Mouse (Mus musculus) megakaryocyte, embryonic 14.5 days (primary cell): ENCODE measurements around the gene Ncoa6. TPM values are rescaled to one million over a fixed set of nuclear protein-coding genes. Genes with fewer than 3 reads are reported as not detected.

ENCODE experiments used
- H3K27me3 ChIP-seq: replicated peaks from 2 replicates; pipeline ENCODE3; 2012; ENCODE audit warnings: inconsistent platforms
- H3K36me3 ChIP-seq: replicated peaks from 2 replicates; pipeline ENCODE3; 2012; ENCODE audit warnings: low read length, inconsistent platforms, mixed read lengths
- H3K4me1 ChIP-seq: 2 replicates; pipeline ENCODE4 v1.6.1; 2012; ENCODE audit warnings: inconsistent platforms
- H3K4me3 ChIP-seq: replicated peaks from 2 replicates; pipeline ENCODE3; 2012; ENCODE audit warnings: moderate library complexity, mild to moderate bottlenecking, inconsistent platforms
- H3K9me3 ChIP-seq: 2 replicates; pipeline ENCODE4 v1.6.1; 2012; ENCODE audit warnings: inconsistent platforms
- FLI1 ChIP-seq: IDR thresholded peaks from 2 replicates; pipeline ENCODE4 v1.6.1; 2012; ENCODE audit warnings: low read length, inconsistent platforms, mixed read lengths
- GATA1 ChIP-seq: IDR thresholded peaks from 3 replicates; pipeline ENCODE4 v1.6.1; 2012; ENCODE audit warnings: mixed read lengths, low read length, inconsistent platforms, borderline replicate concordance
- polyA plus RNA-seq: library from polyadenylated mRNA; stranded (reverse); fragments of >175 nt; gene quantifications from 2 replicates; pipeline ENCODE4 v1.2.3, GENCODE M21; 2012; ENCODE audit warnings: low replicate concordance; ENCODE audit not compliant: insufficient read depth

Gene Ncoa6
- polyA plus RNA-seq, result 8.0 and 12.2 TPM in 2 replicates

- no peaks in the 10 kb centered on the region for H3K9me3 ChIP-seq
- peaks cover 2% of the 10 kb centered on the region for H3K27me3 ChIP-seq
These were observed at the start of gene Ncoa6 for GRCm38 (mm10) chr2:155473570-155474088. TSS of gene Ncoa6 (minus strand) at chr2:155473894.

DNA sequence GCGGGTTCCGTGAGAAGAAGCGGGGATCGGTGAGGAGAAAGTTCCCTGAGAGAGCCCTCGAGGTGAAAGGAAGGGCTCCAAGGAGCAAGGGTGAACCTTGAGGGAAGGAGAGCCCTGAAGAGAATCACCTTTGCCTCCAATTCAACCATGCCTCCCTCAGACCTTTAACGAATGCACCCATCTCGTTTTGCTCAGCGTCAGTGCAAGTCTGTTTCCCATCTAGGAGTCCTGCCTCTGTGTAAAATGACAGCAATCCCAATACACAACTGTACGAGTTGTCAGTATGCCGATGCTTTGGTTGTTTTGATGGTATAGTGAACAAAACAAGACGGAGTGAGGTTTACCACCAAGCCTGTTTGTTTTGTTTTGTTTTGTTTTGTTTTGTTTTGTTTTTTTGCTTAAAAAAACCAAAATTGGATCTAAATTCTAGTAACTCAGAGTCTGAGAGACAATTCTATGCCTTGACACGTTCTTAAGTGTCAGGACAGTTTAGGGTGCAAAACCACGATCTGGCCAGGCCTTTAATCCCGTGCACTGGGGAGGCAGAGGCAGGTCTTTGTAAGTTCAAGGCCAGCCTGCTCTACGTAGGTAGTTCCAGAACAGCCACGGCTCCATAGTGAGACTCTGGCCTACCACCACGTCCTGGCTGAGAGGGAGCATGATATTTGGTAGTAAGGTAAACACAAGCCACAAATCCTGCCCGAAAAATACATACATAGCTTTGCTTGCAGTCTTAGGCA is 45.0 kb upstream of the Ncoa6 start:
- H3K4me1 ChIP-seq, result peaks cover 56% of the 10 kb centered on the region
- no peaks in the 10 kb centered on the region for H3K9me3 ChIP-seq
- peaks cover 20% of the 10 kb centered on the region for H3K27me3 ChIP-seq
- H3K4me3 ChIP-seq, result peak overlapping the region; percentile 95
- peaks cover 19% of the 10 kb centered on the region for H3K36me3 ChIP-seq
- TF ChIP-seq GATA1 (no peak), FLI1 (no peak)

More at GRCm38 (mm10) chr2:155473570-155474088, at the start of gene Ncoa6:
- no peak for TF ChIP-seq FLI1
- no peak for TF ChIP-seq GATA1
- Histone ChIP-seq H3K36me3 (no peaks in the 10 kb centered on the region), H3K4me1 (peaks cover 24% of the 10 kb centered on the region), H3K4me3 (peak within 1 kb of the TSS; percentile 96)

GRCm38 (mm10) chr2:155517455-155518423 is 44.0 kb upstream of the Ncoa6 start, which contains the start of the genes Acss2 and Ggt7:
TSS of gene Acss2 (plus strand) at chr2:155517948.
TSS of gene Ggt7 (minus strand) at chr2:155518237.
- TF ChIP-seq FLI1 (no peak), GATA1 (no peak)
- Histone ChIP-seq H3K36me3 (peaks cover 12% of the 10 kb centered on the region), H3K27me3 (peaks cover 26% of the 10 kb centered on the region), H3K9me3 (no peaks in the 10 kb centered on the region), H3K4me3 (peak within 1 kb of the TSS; percentile 95), H3K4me1 (peaks cover 57% of the 10 kb centered on the region)

DNA sequence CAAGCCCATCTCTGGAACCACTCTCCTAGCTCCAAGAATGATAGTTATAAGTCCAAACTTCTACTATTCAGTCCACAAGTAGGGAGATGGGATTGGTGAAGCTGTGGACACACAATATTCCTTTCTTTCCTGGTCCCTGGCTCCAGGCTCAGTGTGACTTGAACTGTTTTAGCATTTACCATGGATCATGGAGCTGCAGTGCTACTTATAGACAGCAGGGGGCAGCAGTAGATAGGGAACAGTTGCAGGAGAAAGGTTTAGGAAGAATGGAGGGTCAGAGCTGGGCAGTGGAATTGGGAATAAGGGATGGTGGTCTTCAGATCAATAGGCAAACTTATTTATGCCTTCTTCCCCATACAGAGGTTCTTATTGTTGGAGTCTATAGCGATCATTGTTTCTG is 42.2 kb upstream of the Ncoa6 start:
- no peaks in the 10 kb centered on the region for H3K9me3 ChIP-seq
- peaks cover 30% of the 10 kb centered on the region for H3K27me3 ChIP-seq
- TF ChIP-seq GATA1 (no peak), FLI1 (no peak)
- H3K4me3 ChIP-seq, result no peak overlapping the region
- H3K36me3 ChIP-seq, result no peaks in the 10 kb centered on the region
- H3K4me1 ChIP-seq, result peaks cover 57% of the 10 kb centered on the region

DNA sequence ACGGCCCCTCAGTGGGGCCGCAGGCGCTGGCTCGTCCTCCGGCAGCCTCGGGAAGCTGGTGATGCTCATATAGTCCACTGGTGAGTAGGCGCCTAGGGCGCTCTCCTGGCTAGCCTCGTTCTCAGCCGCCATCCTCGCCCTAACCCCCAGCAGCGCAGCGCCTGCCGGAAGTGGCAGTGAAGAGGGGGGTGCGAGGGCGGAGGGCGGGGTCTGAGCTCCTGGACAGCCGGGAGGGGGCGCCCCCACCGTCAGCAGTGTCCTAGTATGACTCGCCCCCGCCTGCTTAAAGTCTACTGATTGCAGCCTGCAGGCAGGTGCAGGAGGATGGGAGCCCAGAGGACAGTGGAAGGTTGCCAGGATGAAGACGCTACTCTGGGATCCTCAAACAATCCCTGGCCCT is 41.0 kb upstream of the Ncoa6 start:
- H3K27me3 ChIP-seq, result peaks cover 35% of the 10 kb centered on the region
- peak overlapping the region; percentile 79 for H3K4me3 ChIP-seq
- peaks cover 50% of the 10 kb centered on the region for H3K4me1 ChIP-seq
- TF ChIP-seq GATA1 (no peak), FLI1 (no peak)
- H3K36me3 ChIP-seq, result no peaks in the 10 kb centered on the region
- no peaks in the 10 kb centered on the region for H3K9me3 ChIP-seq

GRCm38 (mm10) chr2:155513543-155513942 is 39.8 kb upstream of the Ncoa6 start:
- no peaks in the 10 kb centered on the region for H3K9me3 ChIP-seq
- no peaks in the 10 kb centered on the region for H3K36me3 ChIP-seq
- TF ChIP-seq GATA1, result no peak
- peaks cover 44% of the 10 kb centered on the region for H3K4me1 ChIP-seq
- peaks cover 36% of the 10 kb centered on the region for H3K27me3 ChIP-seq
- peak overlapping the region; percentile 38 for H3K4me3 ChIP-seq

- Histone ChIP-seq H3K36me3 (no peaks in the 10 kb centered on the region), H3K9me3 (no peaks in the 10 kb centered on the region), H3K4me1 (peaks cover 46% of the 10 kb centered on the region)
These were observed 38.8 kb upstream of the Ncoa6 start for GRCm38 (mm10) chr2:155512479-155512878.

DNA sequence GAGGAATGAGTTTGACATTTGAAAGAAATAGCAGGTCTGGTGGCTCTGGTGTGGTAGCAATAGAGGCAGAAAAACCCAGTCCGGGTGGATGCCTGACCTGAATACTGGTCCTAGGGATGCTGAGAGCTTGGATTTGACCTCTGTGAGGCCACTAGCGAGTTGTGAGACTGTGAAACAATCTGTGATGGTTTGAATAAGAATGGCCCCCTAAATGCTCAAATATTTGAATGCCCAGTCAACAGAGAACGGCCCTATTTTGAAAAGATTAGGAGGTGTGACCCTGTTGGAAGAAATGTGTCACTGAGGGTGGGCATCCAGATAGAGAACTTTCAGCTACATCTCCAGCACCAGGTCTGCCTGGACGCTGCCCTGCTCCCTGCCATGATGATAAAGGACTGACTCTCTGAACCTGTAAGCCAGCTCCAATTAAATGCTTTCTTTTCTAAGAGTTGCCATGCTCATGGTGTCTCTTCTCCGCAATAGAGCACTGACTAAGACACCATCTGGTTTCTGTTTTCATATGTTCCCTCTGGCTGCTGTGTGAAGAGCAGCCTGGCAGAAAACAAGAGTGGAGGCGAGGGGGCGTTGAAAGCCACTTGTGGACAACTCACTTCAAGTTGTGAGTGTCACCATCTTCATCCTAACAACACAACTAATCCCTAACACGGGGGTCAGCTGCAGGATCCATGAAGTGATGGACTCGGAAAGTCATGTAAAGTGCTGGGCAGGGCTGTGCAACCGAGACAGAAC is 34.2 kb upstream of the Ncoa6 start:
- TF ChIP-seq FLI1, result no peak
- TF ChIP-seq GATA1, result no peak
- Histone ChIP-seq H3K36me3 (peaks cover 2% of the 10 kb centered on the region), H3K4me3 (no peak overlapping the region), H3K9me3 (no peaks in the 10 kb centered on the region), H3K4me1 (peaks cover 21% of the 10 kb centered on the region), H3K27me3 (peaks cover 33% of the 10 kb centered on the region)

More at GRCm38 (mm10) chr2:155512479-155512878, 38.8 kb upstream of the Ncoa6 start:
- no peak for TF ChIP-seq GATA1
- TF ChIP-seq FLI1, result no peak
- Histone ChIP-seq H3K27me3 (peaks cover 45% of the 10 kb centered on the region), H3K4me3 (no peak overlapping the region)

GRCm38 (mm10) chr2:155505811-155506210 is 32.1 kb upstream of the Ncoa6 start:
- Histone ChIP-seq H3K36me3 (peaks cover 2% of the 10 kb centered on the region), H3K27me3 (peaks cover 32% of the 10 kb centered on the region), H3K9me3 (no peaks in the 10 kb centered on the region), H3K4me1 (peaks cover 31% of the 10 kb centered on the region), H3K4me3 (no peak overlapping the region)
- TF ChIP-seq GATA1 (no peak), FLI1 (no peak)
